Mouse (Mus musculus): Measurements from ENCODE around the gene Hivep3.
A peak's percentile ranks its signal among the peaks of the same experiment; 100 is the strongest.

Gene Hivep3

GRCm38 (mm10) chr4:119760820-119761219, 27.2 kb downstream of the Hivep3 start:
- no peak for DNase-seq (ENCODE audit: low spot score in 2 of 2)

DNA sequence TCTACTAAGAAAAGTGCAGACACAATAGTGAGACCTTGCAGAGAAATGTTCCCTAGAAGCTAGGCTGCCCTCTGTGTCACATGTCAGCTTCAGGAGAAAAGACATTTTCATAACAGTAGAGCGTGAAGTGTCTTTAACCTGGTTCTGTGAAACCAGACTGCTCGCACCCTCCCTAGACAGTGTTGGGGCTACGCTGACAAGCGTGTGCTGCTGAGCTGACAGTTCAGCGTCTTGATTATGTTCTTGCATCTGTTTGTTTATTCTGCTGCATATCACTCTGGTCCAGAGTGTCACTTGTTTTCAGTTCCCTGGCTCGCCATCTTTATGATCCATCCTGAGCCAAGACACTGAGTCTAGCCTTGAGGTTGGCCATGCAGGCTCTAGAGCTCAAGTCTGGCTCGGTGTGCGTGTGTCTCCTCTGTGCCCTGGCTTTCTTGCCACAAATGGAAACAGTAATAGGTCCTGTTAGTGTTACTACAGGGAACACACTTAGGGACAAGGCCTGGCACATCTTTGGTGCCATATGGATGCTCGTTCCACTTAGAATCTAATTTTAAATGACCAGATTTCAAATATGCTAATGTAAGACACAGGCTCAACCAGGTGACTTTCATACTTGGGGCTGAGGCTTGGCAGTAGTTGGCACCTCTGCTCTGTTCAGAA, 28.0 kb downstream of the Hivep3 start:
- DNase-seq (ENCODE audit: low spot score in 2 of 2), result no peak

DNA sequence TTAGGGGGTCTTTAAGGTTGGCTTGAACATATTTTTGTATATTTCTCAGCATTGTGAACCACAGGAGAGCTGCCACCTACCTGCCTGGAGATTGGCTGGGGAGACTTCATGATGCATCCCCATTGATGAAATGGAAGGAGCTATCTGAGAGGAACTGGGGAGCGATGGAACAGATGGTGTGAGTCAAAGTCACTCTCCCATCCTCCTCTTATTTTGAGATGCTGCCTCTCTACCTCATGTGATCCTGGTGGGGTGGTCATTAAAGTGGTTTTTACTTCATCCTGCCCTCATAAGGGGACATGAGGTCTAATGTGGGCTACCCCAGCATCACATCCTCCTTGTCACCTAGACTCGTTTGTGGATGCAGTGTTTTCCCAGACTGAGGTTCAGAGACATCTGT, 28.6 kb downstream of the Hivep3 start:
- DNase-seq (ENCODE audit: low spot score in 2 of 2), result no peak

GRCm38 (mm10) chr4:119768046-119768445, 34.5 kb downstream of the Hivep3 start:
- DNase-seq (ENCODE audit: low spot score in 2 of 2), result no peak

DNA sequence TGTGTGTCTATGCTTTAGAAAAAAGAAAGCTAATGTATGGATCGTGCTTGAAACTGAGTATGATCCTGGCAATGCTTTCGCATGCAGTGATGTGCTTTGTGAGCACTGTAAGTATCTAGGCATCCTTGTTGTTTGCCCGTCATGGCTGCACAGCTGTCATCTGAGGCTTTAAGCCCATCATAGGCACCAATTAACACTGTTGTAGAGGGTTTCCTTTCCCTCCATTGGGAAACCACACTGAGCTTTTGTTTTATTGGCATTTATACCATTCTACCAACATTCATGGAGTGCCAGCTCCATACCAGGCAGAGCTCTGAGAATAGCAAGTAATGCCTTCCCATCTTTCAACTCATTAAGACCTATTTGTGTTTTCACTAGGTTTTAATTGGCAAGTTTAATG, 42.3 kb downstream of the Hivep3 start:
- no peak for DNase-seq (ENCODE audit: low spot score in 2 of 2)

- no peak for DNase-seq (ENCODE audit: low spot score in 2 of 2)
These were observed 43.6 kb downstream of the Hivep3 start for GRCm38 (mm10) chr4:119777146-119777545.

DNA sequence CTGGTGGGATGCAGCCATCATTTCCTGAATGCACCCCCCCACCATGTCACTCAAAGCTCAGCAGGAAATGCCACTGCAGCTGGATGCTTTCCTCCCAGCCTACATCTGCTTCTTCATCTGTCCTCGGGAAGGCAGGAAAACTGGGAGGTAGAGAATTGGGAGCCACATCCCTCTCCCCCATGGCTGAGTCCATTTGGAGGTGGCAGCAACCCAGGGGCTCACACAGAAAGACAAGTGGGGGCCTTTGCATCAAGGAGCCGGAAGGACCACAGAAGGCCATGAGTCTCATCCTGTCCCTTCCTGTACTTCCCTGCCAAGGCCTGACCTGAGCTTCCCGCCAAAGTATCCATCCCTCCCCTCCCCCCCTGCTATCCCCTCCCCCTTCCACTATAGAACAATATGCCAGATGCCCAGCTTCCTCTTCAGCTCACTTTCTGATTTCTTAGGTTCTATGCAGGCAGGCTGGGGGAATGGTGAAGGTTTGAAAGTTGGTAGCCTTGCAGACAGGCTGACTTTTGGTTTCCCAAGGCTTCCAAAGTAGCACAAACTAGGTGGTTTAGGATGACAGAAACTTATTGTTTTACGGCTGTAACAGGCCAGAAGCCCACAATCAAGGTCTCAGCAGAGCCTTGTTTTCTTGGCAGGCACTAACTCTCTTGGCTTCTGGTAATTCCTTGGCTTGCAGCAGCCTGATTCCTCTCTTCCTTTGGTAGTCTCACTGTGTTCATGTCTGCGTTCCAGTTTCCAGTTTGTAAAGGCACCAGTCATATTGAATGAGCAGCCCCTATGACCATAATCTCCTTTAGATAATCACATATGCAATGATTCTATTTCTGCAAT, 46.2 kb downstream of the Hivep3 start:
- no peak for DNase-seq (ENCODE audit: low spot score in 2 of 2)

DNA sequence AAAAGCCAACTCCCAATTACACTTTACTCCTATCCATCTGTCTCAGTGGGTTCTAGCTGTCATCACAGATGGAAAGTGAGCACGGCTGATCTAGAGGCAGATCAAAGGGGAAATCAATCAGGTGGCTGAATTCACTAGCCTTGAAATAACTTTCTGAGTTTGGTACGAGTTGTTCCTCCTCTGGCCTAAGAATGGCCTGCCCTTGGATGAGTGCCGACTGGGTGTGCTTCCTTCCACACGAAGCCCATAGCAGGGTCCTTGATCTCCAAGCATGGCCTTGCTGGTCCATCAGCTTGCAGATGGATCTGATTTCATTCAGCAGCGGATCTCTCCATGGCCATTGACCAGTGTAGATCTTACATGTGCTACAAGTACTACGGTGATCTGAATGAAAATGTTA, 47.3 kb downstream of the Hivep3 start:
- no peak for DNase-seq (ENCODE audit: low spot score in 2 of 2)

GRCm38 (mm10) chr4:119784959-119785358, 51.4 kb downstream of the Hivep3 start:
- no peak for DNase-seq (ENCODE audit: low spot score in 2 of 2)

GRCm38 (mm10) chr4:119786307-119786706, 52.7 kb downstream of the Hivep3 start:
- DNase-seq (ENCODE audit: low spot score in 2 of 2), result no peak

- DNase-seq (ENCODE audit: low spot score in 2 of 2), result no peak
These were observed 53.1 kb downstream of the Hivep3 start for GRCm38 (mm10) chr4:119786721-119787120.

DNA sequence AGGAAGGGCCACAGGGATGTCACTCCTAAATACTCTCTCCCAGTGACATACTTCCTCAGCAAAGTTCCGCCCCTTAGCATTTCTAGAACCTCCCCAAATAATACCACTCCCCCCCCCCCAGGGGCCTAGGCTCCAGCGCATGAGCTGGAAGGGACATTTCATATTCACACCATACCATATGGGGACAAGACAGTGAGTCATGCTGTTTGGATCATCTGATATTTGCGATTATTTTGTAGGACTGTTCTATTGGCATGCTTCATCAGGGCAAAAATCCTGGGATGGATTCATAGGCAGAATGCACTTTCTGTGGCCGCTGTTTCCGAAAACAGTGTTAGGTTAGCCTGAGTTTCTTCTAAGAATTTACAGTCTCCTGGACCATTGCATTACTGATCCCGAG, 55.2 kb downstream of the Hivep3 start:
- no peak for DNase-seq (ENCODE audit: low spot score in 2 of 2)

- DNase-seq (ENCODE audit: low spot score in 2 of 2), result no peak
These were observed 56.0 kb downstream of the Hivep3 start for GRCm38 (mm10) chr4:119789495-119790148.

DNA sequence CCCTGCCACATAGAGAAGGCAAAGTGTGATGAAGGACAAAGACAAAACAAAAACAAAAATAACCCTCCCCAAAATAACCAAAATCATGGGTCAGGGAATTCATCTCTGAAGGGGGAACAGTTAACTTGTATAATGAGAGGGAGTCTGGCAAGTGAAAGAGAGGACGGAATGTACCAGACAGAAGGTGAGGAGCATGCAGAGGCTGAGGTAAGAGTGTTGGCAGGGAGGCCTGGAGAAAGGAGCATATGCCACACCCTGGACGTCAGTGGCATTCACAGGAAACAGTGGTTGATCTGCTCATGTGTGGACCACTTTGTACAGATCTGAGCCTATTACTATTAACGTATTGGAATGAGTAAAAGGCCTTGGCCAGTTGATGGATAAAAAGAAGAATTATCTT, 65.3 kb downstream of the Hivep3 start:
- no peak for DNase-seq (ENCODE audit: low spot score in 2 of 2)

DNA sequence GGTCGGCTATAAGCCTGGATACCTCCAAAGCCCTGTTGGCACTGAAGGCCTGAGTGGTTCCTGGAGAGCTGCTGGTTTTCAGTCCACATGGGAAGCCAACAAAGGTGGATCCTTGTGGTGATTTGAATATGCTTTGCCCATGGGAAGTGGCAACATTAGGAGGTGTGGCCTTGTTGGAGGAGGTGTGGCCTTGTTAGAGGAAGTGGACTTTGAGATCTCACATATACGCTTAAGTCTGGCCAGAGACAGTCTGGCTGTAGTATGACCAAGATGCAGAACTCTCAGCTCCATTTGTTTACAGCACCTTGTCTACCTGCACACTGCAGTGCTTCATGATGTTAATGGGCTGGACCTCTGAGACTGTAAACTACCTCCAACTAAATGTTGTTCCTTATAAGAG, 73.0 kb downstream of the Hivep3 start:
- no peak for DNase-seq (ENCODE audit: low spot score in 2 of 2)

- DNase-seq (ENCODE audit: low spot score in 2 of 2), result no peak
These were observed 73.8 kb downstream of the Hivep3 start for GRCm38 (mm10) chr4:119807359-119807758.

DNA sequence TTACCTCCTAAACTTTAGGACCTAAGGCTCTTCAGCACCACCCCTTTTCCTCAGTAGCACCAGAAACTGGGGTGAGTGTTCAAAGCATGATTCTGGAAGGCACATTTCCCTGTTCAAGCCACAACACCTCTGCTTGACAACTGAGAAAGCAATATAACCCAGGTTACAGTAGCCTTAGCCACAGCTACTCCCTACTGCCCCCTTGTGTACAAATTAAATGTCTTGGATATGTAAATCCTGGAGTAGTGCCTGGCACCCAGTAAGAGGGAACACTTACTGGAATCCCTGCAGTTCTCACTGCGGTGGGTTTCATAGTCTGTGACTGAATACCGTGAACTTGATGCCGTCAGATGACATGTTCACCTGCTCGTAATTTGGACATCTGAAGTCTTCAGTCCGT, 75.7 kb downstream of the Hivep3 start:
- no peak for DNase-seq (ENCODE audit: low spot score in 2 of 2)

DNA sequence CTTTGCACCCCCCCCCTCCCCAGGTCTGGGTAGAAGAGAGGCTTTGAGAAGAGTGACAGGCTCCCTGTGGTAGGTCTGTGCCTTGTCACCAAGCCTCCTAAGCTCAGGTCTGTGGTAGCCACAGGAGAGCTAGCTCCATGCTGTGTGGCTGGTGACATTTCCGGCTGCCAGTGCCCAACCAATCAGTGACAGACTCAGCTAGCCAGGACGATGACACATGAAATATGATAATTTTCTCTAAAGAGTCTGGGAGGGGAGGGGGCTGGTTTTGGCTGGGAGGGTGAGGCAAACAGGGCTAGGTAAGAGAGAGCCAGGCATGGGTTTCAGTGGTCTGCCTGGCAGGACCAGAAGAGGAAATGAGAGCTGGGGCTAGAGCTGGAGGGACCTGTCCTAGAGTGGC, 79.2 kb downstream of the Hivep3 start:
- peak; percentile 38 to 58 for DNase-seq (ENCODE audit: low spot score in 2 of 2)

GRCm38 (mm10) chr4:119813500-119814184, 80.1 kb downstream of the Hivep3 start:
- no peak for DNase-seq (ENCODE audit: low spot score in 2 of 2)

DNA sequence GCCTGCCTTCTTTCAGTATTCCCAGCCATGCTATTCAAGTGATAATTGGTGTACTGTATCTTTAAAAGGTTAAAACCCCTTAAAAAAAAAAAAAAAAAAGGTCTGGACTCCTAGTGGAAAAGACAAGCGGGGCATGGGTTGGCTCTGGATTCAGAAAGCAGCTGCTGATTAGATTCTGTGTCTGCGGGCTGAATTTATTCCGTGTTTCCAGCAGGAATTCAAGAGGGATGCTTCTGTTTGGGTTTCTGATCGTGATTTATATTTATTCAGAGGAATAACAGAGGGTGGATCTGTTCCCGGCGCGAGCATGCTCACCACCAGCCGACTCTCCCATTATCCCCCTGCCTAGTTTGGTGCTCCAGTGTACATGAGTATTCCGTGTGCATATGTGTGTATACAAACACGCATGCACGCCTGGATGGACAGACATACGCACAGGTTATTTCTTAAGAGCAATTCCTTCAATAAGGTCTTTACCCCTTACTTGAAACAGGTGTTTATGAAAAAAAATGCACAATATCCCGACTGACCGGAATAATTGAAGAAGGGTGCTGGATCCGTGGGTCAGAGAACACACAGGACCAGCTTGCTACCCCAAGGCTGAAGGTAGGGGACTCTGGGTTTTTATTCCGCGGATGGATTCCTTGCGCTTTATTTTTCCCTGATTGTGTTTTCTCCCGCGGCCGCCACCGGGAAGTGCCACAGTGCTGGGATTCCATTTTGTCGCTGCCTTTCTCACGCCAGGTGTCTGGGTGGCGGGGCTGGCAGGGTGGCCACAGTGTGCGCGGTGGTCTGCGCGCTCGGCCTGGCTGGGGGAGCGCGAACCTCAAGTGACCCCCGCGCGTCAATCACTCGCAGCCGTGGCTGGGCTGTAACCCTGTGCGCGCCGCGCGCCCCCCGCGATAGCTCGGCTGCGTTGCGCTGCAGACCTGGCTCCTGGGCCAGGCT, 80.9 kb downstream of the Hivep3 start:
- peak in 1 of 2 experiments; percentile 46 for DNase-seq (ENCODE audit: low spot score in 2 of 2)

Data from frontal cortex, postnatal 10 days (tissue).